Mouse (Mus musculus): Measurements from ENCODE around the gene BC004004. TPM values are rescaled to one million over a fixed set of nuclear protein-coding genes. Genes with fewer than 3 reads are reported as not detected.
"Not testable (repeated sequence)": the region's sequence is repeated elsewhere in the genome, so short reads cannot be mapped to it uniquely, and the experiment has no call there.

Gene BC004004
- polyA plus RNA-seq, 1 experiment from 2014 or later, result 116 TPM

- Histone ChIP-seq H3K36me3 (ENCODE audit: control insufficient read depth, insufficient read depth) (no peaks in the 10 kb centered on the region), H3K27me3 (replicated peaks; ENCODE audit: control insufficient read depth, insufficient read depth, low read length) (peaks cover 26% of the 10 kb centered on the region), H3K9ac (ENCODE audit: low read depth, low read length) (0 out of 2 replicates have a peak overlapping the region, but pooled peaks have one; percentile 34), H3K4me3 (ENCODE audit: low read depth, low read length) (peak overlapping the region; percentile 53), H3K4me1 (replicated peaks; ENCODE audit: control insufficient read depth, insufficient read depth, low read length) (no peaks in the 10 kb centered on the region), H3K9me3 (ENCODE audit: control insufficient read depth) (no peaks in the 10 kb centered on the region), H3K27ac (ENCODE audit: low read depth, low read length) (no peak overlapping the region), H3K4me2 (replicated peaks; ENCODE audit: low read depth) (peak overlapping the region; percentile 99)
- 9% methylated on average over 23 of the region's 23 CpGs for WGBS
- TF ChIP-seq CTCF (IDR thresholded peaks at IDR 0.05; ENCODE audit: low read depth), result no peak
- ATAC-seq, result peak; percentile 20; the same call in 1 of the 2 replicates
Measured at GRCm38 (mm10) chr17:29238421-29238945, 30.1 kb upstream of the BC004004 start.

GRCm38 (mm10) chr17:29244912-29245311, 23.7 kb upstream of the BC004004 start:
- 50% methylated on average over 12 of the region's 12 CpGs for WGBS
- peaks cover 2% of the 10 kb centered on the region; the same call in 1 of the 2 replicates for H3K36me3 ChIP-seq (ENCODE audit: control insufficient read depth, insufficient read depth)
- H3K4me1 ChIP-seq (replicated peaks; ENCODE audit: control insufficient read depth, insufficient read depth, low read length), result no peaks in the 10 kb centered on the region
- H3K27ac ChIP-seq (ENCODE audit: low read depth, low read length), result no peak overlapping the region
- H3K4me3 ChIP-seq (ENCODE audit: low read depth, low read length), result no peak overlapping the region
- no peak for ATAC-seq
- H3K9ac ChIP-seq (ENCODE audit: low read depth, low read length), result no peak overlapping the region
- no peaks in the 10 kb centered on the region for H3K27me3 ChIP-seq (replicated peaks; ENCODE audit: control insufficient read depth, insufficient read depth, low read length)
- no peaks in the 10 kb centered on the region for H3K9me3 ChIP-seq (ENCODE audit: control insufficient read depth)
- TF ChIP-seq CTCF (IDR thresholded peaks at IDR 0.05; ENCODE audit: low read depth), result no peak
- H3K4me2 ChIP-seq (replicated peaks; ENCODE audit: low read depth), result no peak overlapping the region

GRCm38 (mm10) chr17:29245725-29246124, 22.9 kb upstream of the BC004004 start:
- no peak overlapping the region for H3K4me2 ChIP-seq (replicated peaks; ENCODE audit: low read depth)
- H3K27me3 ChIP-seq (replicated peaks; ENCODE audit: control insufficient read depth, insufficient read depth, low read length), result no peaks in the 10 kb centered on the region
- 31% methylated on average over 7 of the region's 7 CpGs for WGBS
- H3K4me1 ChIP-seq (replicated peaks; ENCODE audit: control insufficient read depth, insufficient read depth, low read length), result no peaks in the 10 kb centered on the region
- no peak overlapping the region for H3K27ac ChIP-seq (ENCODE audit: low read depth, low read length)
- no peak overlapping the region for H3K4me3 ChIP-seq (ENCODE audit: low read depth, low read length)
- TF ChIP-seq CTCF (IDR thresholded peaks at IDR 0.05; ENCODE audit: low read depth), result no peak
- H3K9me3 ChIP-seq (ENCODE audit: control insufficient read depth), result no peaks in the 10 kb centered on the region
- no peak overlapping the region for H3K9ac ChIP-seq (ENCODE audit: low read depth, low read length)
- no peak for ATAC-seq
- H3K36me3 ChIP-seq (ENCODE audit: control insufficient read depth, insufficient read depth), result peaks cover 8% of the 10 kb centered on the region; the same call in 1 of the 2 replicates

GRCm38 (mm10) chr17:29246602-29247001, 22.0 kb upstream of the BC004004 start:
- no peak overlapping the region for H3K4me2 ChIP-seq (replicated peaks; ENCODE audit: low read depth)
- WGBS, result 21% methylated on average over 5 of the region's 5 CpGs
- no peaks in the 10 kb centered on the region for H3K9me3 ChIP-seq (ENCODE audit: control insufficient read depth)
- H3K27ac ChIP-seq (ENCODE audit: low read depth, low read length), result no peak overlapping the region
- 0 out of 2 replicates have a peak, but pooled peaks cover 3% of the 10 kb centered on the region for H3K4me1 ChIP-seq (replicated peaks; ENCODE audit: control insufficient read depth, insufficient read depth, low read length)
- TF ChIP-seq CTCF (IDR thresholded peaks at IDR 0.05; ENCODE audit: low read depth), result peak; percentile 93
- peaks cover 17% of the 10 kb centered on the region; the same call in 1 of the 2 replicates for H3K36me3 ChIP-seq (ENCODE audit: control insufficient read depth, insufficient read depth)
- H3K9ac ChIP-seq (ENCODE audit: low read depth, low read length), result no peak overlapping the region
- no peak for ATAC-seq
- H3K4me3 ChIP-seq (ENCODE audit: low read depth, low read length), result no peak overlapping the region
- H3K27me3 ChIP-seq (replicated peaks; ENCODE audit: control insufficient read depth, insufficient read depth, low read length), result no peaks in the 10 kb centered on the region

GRCm38 (mm10) chr17:29247881-29248280, 20.7 kb upstream of the BC004004 start:
- Histone ChIP-seq H3K27ac (ENCODE audit: low read depth, low read length) (no peak overlapping the region), H3K9me3 (ENCODE audit: control insufficient read depth) (no peaks in the 10 kb centered on the region), H3K27me3 (replicated peaks; ENCODE audit: control insufficient read depth, insufficient read depth, low read length) (no peaks in the 10 kb centered on the region), H3K4me3 (ENCODE audit: low read depth, low read length) (no peak overlapping the region), H3K4me1 (replicated peaks; ENCODE audit: control insufficient read depth, insufficient read depth, low read length) (0 out of 2 replicates have a peak, but pooled peaks cover 4% of the 10 kb centered on the region), H3K4me2 (replicated peaks; ENCODE audit: low read depth) (no peak overlapping the region), H3K9ac (ENCODE audit: low read depth, low read length) (0 out of 2 replicates have a peak overlapping the region, but pooled peaks have one; percentile 7), H3K36me3 (ENCODE audit: control insufficient read depth, insufficient read depth) (peaks cover 19% of the 10 kb centered on the region; the same call in 1 of the 2 replicates)
- TF ChIP-seq CTCF (IDR thresholded peaks at IDR 0.05; ENCODE audit: low read depth), result no peak
- WGBS, result 68% methylated on average over 13 of the region's 13 CpGs
- ATAC-seq, result no peak

- ATAC-seq, result no peak
- no peaks in the 10 kb centered on the region for H3K27me3 ChIP-seq (replicated peaks; ENCODE audit: control insufficient read depth, insufficient read depth, low read length)
- 60% methylated on average over 9 of the region's 9 CpGs for WGBS
- H3K36me3 ChIP-seq (ENCODE audit: control insufficient read depth, insufficient read depth), result peaks cover 29% of the 10 kb centered on the region; the same call in 1 of the 2 replicates
- H3K4me2 ChIP-seq (replicated peaks; ENCODE audit: low read depth), result no peak overlapping the region
- H3K9ac ChIP-seq (ENCODE audit: low read depth, low read length), result no peak overlapping the region
- no peaks in the 10 kb centered on the region for H3K9me3 ChIP-seq (ENCODE audit: control insufficient read depth)
- no peak overlapping the region for H3K4me3 ChIP-seq (ENCODE audit: low read depth, low read length)
- TF ChIP-seq CTCF (IDR thresholded peaks at IDR 0.05; ENCODE audit: low read depth), result peak; percentile 65
- H3K27ac ChIP-seq (ENCODE audit: low read depth, low read length), result no peak overlapping the region
- H3K4me1 ChIP-seq (replicated peaks; ENCODE audit: control insufficient read depth, insufficient read depth, low read length), result 0 out of 2 replicates have a peak, but pooled peaks cover 4% of the 10 kb centered on the region
Measured at GRCm38 (mm10) chr17:29249512-29249911, 19.1 kb upstream of the BC004004 start.

GRCm38 (mm10) chr17:29251006-29251405, 17.6 kb upstream of the BC004004 start:
- H3K27me3 ChIP-seq (replicated peaks; ENCODE audit: control insufficient read depth, insufficient read depth, low read length); ATAC-seq; H3K4me3 ChIP-seq (ENCODE audit: low read depth, low read length); H3K27ac ChIP-seq (ENCODE audit: low read depth, low read length); H3K4me1 ChIP-seq (replicated peaks; ENCODE audit: control insufficient read depth, insufficient read depth, low read length); H3K4me2 ChIP-seq (replicated peaks; ENCODE audit: low read depth); H3K9ac ChIP-seq (ENCODE audit: low read depth, low read length); H3K9me3 ChIP-seq (ENCODE audit: control insufficient read depth): not testable (repeated sequence)
- peaks cover 32% of the 10 kb centered on the region for H3K36me3 ChIP-seq (ENCODE audit: control insufficient read depth, insufficient read depth)
- WGBS, result 77% methylated on average over 14 of the region's 14 CpGs

Data from intestine, postnatal 0 days (tissue).